Mouse (Mus musculus) urinary bladder, postnatal 36 days (tissue): Measurements from ENCODE around the gene Gcnt2.
"Not testable (repeated sequence)": the region's sequence is repeated elsewhere in the genome, so short reads cannot be mapped to it uniquely, and the experiment has no call there.

ENCODE experiments used
- DNase-seq, 2 experiments: peaks; one replicate each; pipeline ENCODE4 v3.0.0; 2022; ENCODE audit warnings: low spot score in 2 of 2, mixed read lengths in 1 of 2

Gene Gcnt2

GRCm38 (mm10) chr13:40987608-40988303 lies 128.2 kb downstream of the Gcnt2 start:
- not testable (repeated sequence) for DNase-seq

- no peak for DNase-seq
These were observed 128.9 kb downstream of the Gcnt2 start for GRCm38 (mm10) chr13:40988418-40988817.

GRCm38 (mm10) chr13:40994487-40995263 lies 135.1 kb downstream of the Gcnt2 start:
- DNase-seq = no peak

GRCm38 (mm10) chr13:40998537-40998936 lies 139.0 kb downstream of the Gcnt2 start:
- not testable (repeated sequence) for DNase-seq

GRCm38 (mm10) chr13:41000140-41000925 lies 140.8 kb downstream of the Gcnt2 start:
- DNase-seq = peak; percentile 15 to 42

GRCm38 (mm10) chr13:41000926-41001639 lies 141.5 kb downstream of the Gcnt2 start, which contains the start of gene Pak1ip1:
Gene Pak1ip1, plus strand, starts transcription at chr13:41001023.
- peak; percentile 91 for DNase-seq

GRCm38 (mm10) chr13:41002001-41002400 lies 142.4 kb downstream of the Gcnt2 start:
- DNase-seq = no peak

- no peak for DNase-seq
These were observed 146.7 kb downstream of the Gcnt2 start for GRCm38 (mm10) chr13:41006244-41006643.

- DNase-seq = no peak
These were observed 148.7 kb downstream of the Gcnt2 start for GRCm38 (mm10) chr13:41008271-41008670.

- no peak for DNase-seq
These were observed 149.4 kb downstream of the Gcnt2 start for GRCm38 (mm10) chr13:41008946-41009345.
